Mouse (Mus musculus) frontal cortex, postnatal 10 days (tissue): ENCODE data around the gene Rbm20.
"Not testable (repeated sequence)": the region's sequence is repeated elsewhere in the genome, so short reads cannot be mapped to it uniquely, and the experiment has no call there.

Source experiments
- DNase-seq, 2 experiments: peaks; one replicate each; pipeline ENCODE4 v3.0.0; 2022; ENCODE audit warnings: low spot score in 2 of 2, mixed read lengths in 1 of 2

The Rbm20 gene

GRCm38 (mm10) chr19:53791751-53792720 lies 114.9 kb downstream of the Rbm20 start:
- DNase-seq, result no peak

DNA sequence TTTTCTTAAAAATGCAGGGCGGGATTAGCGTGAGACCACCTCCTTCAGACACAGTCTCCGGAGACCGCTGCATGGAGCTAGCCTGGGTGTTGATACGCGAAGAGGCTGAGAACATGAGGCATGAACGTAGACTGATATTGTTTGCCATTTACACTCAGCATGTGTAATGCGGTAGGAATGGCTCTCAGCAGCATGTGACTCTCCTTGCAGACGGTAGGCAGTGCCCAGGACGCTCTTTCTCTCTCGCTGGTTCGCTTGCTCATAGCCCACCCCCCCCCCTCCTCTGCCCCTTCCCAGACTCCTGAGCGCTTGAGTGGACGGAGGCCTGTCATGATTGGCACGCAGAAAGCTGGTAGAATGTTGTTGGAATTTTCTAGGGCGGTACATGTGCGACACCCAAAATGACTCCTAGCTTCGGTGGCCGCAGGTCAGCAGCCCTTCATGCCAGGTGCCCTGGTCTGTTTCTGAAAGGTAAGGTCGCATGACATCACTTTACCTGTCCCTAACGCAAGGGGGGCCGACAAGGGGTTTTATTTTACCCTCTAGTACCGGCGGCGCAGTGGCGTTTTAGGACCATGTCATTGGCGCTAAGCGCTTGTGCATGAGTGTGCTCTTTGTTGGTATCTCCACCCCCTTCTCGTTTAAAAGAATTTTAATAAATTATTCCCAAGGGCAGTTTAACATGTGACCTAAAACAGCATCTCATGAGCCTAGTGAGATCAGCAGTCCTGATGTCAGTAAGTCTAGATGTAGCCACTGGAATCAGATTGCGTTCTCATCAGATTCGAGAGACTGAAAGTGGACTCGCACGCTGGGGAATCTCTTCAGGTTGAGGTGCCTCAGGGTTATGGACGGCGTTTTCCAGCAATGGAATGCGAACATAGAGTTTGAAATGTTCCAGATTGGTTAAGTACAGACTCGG lies 116.1 kb downstream of the Rbm20 start:
- no peak for DNase-seq

DNA sequence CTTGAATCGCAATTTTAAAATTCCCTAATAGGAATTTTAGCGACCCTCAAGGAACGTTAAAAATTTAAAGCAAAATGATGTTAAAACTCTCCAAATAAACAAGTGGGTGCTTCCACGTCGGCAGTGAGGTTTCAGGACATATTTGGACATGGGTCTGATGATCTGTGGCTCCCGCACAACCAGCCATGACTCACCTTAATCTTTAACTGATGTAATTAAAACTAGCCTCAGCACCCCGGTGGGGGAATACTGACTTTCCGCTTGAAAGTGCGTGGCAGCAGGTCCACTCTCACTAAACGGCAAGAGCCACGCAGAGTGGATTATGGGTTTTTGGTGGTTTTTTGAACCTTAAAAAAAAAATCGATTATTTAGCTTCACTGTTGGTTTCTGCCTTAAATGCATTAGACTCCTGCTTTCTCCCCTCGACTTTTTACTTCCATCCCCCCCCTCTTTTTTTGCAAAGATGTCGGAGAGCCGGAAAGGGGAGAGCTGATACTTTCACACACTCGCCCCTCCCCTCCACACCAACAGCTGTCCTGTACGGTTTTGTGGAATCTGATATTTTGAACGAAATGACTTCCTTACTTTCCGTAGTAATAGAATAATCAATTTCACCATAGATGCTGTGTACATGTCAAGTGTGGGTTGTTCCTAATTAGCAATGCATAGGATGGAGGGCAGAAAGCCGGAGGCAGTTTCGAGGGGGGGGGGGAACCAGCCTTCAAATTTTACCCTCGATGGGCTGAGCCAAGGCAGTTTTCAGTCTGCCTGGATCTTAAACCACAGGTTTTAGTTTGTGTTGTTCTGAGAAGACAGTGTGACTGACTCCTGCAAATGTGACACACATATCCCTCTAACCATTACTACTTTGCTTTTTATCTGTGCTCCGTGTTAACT lies 117.1 kb downstream of the Rbm20 start:
- no peak for DNase-seq

- no peak for DNase-seq
Observed at GRCm38 (mm10) chr19:53794996-53795395, 117.9 kb downstream of the Rbm20 start.

GRCm38 (mm10) chr19:53796020-53796419 lies 118.9 kb downstream of the Rbm20 start:
- no peak for DNase-seq

DNA sequence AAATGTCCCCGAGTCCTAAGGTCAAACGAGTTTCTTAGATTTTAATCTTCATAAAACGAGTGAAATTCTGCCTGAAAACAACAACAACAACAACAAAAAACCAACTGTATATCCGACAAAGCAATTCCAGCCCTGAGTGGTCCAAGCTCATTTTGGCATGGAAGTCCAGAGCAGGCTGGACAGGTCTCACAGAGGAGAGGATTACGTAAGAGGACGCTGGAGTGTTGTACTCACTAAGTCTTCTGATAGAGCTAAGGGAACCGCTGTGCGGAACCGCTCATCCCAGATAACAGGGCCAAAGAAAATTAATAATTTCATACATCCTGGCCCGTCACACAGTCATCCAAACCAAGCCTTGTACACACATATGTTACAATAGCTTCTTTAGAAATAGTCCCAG lies 120.7 kb downstream of the Rbm20 start:
- no peak for DNase-seq

- no peak for DNase-seq
Observed at GRCm38 (mm10) chr19:53799885-53800284, 122.8 kb downstream of the Rbm20 start.

GRCm38 (mm10) chr19:53800365-53800999 lies 123.4 kb downstream of the Rbm20 start:
- DNase-seq, result no peak

DNA sequence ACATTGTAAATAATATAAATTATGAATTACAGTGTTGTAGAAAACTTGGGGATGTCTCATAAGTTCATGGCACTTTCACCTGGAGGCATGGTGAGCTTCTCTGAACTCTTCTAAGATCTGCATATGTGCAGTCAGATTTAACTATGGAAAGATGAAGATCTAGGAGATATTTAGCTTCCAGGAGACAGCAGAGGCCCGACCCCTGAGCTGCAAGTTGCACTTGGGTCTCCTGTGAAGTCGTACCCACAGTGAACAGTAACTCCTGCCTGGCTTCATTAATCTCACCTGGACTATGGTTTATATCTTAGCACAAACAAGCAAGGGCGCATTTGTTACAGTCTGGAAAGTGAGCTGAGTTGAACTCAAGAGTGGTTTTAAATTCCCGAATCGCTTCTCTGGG lies 124.3 kb downstream of the Rbm20 start:
- DNase-seq, result no peak

DNA sequence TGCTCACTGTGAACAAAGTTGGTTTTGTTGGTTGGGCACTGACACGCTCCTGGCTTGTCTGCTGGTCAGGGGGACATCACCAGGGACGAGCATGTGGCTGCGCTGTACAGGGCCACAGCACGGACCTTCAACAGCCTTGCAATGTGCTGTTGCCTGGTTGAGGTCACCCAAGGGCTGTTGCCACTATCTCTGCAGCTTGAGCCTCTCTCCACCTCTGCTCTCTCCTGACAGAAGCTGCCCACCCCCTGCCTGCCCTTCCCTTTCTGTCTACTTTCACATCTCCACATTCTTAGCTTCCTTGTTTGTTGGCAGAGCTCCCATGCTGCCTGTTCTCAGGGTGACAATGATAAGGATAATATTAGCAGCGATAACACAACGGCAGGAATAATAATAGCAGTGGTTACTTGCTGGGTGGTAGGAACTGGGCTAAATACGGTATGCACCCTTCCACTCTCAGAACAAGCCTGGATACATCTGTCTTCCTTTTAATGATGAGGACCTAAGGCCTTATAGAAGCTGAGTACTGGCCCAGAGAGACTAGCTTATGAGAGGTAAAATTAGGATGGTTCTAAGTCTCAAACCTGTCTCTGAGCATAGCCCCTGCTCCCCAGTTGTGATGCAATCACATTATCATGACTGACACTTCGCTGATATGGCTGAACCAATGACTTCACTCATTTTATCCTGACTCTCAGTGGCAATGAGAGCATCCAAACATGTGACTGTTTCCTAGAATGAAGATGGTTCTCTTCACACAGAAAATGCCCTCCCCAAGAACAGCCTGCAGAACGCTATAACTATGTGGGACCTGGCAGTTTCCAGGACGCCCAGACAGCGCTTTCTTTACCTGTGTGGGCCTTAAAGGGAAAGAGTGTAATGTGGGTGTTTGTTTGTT lies 124.9 kb downstream of the Rbm20 start:
- DNase-seq, result no peak

DNA sequence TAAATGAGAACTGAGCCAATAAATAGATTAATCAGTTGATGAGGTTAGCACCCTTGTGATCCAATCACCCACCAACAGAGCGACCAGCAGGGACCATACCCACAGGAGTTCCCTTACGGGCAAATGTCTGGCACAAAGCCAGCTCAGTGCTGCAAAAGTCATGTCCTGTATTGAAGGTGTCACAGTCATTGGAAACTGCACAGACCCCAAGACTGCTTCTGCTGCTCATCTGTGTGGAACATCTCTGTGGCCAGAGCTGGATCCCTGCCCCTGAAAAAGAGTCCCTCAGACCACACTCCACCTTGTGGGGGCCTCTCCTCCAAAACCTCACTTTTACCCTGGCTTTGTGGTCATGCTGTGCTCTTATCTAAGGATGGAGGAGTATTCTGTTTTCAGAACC lies 126.8 kb downstream of the Rbm20 start:
- DNase-seq, result no peak

GRCm38 (mm10) chr19:53805063-53805462 lies 128.0 kb downstream of the Rbm20 start:
- DNase-seq, result no peak

GRCm38 (mm10) chr19:53806126-53806525 lies 129.0 kb downstream of the Rbm20 start:
- no peak for DNase-seq

- not testable (repeated sequence) for DNase-seq
Observed at GRCm38 (mm10) chr19:53806526-53807275, 129.6 kb downstream of the Rbm20 start.

- no peak for DNase-seq
Observed at GRCm38 (mm10) chr19:53807276-53807801, 130.2 kb downstream of the Rbm20 start.

GRCm38 (mm10) chr19:53808041-53808777 lies 131.1 kb downstream of the Rbm20 start:
- peak; percentile 31 to 44 for DNase-seq

DNA sequence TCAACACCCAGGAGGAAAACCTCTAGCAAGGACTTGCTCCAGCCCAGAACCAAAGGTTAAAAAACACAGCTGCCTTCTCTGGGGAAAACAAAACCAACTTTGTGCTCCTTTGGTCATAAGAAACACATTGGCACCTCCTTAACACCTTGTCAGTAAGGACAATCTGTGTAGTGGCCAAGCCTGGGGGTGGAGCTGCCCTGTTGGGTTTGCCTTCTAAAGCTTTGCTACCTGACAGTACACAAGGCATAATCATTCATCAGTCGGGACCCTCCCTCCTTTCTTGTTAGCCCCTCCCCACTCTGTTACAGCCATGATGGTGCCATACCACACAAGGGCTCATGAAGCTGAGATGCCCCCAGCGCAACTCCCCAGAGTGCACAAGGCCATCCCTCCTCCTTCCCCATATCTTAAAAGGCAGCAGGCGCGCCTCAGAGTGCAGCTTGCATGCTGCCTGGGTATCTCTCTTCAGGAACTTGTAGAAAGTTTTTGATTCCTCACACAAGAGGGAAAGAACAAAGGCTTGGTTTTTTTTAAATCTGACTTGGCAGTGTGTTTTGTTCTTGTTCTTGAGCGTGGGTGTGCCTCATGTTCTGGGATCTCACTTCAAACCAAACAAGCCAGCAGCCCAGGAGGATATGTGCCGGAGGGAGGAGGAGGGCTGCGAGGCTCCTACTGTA lies 132.2 kb downstream of the Rbm20 start:
- DNase-seq, result peak in 1 of 2 experiments; percentile 44

GRCm38 (mm10) chr19:53810024-53810423 lies 132.9 kb downstream of the Rbm20 start:
- no peak for DNase-seq
